Mouse (Mus musculus): ENCODE data around the gene Pan2.
"Not testable (repeated sequence)": the region's sequence is repeated elsewhere in the genome, so short reads cannot be mapped to it uniquely, and the experiment has no call there.

Pan2 gene

DNA sequence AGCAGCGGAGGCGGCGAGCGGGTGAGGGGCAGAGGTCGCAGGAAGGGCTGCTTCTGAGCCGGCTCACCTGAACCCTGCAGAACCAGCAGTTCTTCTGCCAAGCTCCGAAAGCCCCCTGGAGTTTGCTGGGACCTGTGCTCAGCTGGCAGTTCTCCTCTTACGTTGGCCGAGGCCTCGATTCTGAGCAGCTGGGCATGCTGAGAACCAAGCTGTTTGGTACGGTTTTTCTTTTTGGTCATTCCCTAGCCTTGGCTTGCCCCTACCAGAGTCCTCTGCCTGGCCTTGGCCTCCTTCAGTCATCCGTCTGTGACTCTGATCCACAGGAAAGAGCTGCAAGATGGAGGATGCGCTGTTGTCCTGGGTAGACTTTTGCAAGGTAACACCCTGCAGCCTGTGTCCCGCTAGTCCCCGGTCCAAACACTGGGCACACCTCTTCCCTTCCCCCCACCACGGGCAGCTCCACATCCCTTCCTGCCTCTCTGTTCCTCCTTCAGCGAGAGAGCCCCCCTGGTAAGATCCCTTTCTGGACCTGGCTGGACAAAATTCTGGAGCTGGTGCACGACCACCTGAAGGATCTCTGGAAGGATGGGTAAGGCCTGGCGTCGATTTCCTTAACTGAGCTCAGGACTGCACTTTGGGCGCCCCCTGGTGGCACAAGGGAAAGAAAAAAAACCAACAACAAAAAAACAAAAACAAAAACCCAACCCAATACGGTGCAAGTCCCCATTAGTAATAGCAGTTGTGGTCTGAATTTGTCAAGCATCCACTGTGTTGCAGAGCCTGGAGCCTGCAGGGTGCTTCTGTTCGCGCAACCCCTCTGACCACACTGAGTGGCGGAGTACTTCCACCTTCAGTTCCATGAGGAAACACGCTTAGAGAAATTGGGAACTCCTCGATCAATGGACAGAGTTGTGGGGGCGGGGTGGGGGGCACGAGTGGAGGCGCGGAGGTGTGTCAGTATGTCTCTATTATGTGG lies 19.2 kb upstream of the Pan2 start:
- DNase-seq (ENCODE audit: low spot score): peak; percentile 90

- DNase-seq (ENCODE audit: low spot score): not testable (repeated sequence)
Measured at GRCm38 (mm10) chr10:128290594-128290993, 12.5 kb upstream of the Pan2 start.

GRCm38 (mm10) chr10:128296370-128297090 lies 6.6 kb upstream of the Pan2 start:
- DNase-seq (ENCODE audit: low spot score): peak; percentile 77

DNA sequence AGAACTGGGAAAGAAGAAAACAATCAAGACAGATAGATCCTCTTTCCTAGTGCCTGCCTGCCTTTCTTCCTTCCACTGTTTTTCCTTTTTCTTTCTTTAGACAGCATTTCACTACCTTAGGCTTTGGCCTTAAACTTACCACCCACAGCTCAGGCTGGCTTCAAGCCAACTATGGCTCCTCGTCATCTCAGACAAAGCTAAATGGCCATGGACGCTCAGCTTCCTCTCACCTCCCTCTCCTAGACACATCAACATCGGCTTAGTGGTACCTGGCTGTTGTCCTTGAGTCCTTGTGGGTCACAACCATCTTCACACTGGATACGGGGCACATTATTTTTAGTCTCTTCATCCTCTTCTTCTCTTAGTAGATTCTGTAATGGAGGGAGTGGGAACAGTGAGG lies 5.9 kb upstream of the Pan2 start:
- DNase-seq (ENCODE audit: low spot score): peak; percentile 85

DNA sequence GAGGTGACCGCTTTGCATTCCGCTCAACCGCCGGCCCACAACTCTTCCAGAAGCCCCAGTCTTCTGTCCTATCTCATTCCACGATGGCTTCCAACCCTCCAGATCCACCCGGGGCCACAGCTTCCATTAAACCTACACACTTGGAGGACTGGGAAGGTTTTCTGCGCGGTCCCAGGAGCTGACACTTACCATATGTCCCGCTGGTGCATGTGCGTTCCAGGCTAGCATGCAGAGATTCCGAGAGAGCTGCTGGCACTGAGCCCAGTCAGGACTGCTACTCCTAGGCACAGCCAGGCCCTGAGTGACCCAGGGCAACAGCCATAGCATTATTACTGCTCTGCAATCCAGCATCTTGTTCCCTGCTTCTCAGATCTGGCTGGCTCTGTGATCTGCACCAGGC lies 5.5 kb upstream of the Pan2 start:
- peak; percentile 98 for DNase-seq (ENCODE audit: low spot score)

DNA sequence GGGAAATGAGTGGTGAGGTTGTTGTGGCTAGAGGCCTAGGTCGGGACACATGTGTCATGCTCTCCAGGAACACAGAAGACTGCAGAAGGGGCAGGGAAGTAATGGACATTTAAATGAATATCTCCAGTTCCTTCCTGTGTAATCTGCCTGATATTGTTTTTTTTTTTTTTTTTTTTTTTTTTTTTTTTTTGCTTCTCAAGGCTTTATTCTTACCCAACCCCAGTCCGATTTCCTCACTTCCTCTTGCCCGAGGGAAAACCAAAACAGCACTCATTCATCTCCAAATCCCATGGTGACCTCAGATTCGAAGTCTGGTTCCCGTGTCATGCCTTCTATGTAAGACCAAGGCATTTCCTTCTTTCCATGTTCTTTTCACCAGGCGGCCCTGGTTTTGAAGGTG lies 4.9 kb upstream of the Pan2 start:
- DNase-seq (ENCODE audit: low spot score): peak; percentile 59

- peak; percentile 65 for DNase-seq (ENCODE audit: low spot score)
Measured at GRCm38 (mm10) chr10:128298702-128299171, 4.4 kb upstream of the Pan2 start, which contains the start of gene Il23a. Gene Il23a (minus strand): TSS chr10:128298752.

GRCm38 (mm10) chr10:128302357-128302756 lies 778 bp upstream of the Pan2 start:
- DNase-seq (ENCODE audit: low spot score): peak; percentile 41

DNA sequence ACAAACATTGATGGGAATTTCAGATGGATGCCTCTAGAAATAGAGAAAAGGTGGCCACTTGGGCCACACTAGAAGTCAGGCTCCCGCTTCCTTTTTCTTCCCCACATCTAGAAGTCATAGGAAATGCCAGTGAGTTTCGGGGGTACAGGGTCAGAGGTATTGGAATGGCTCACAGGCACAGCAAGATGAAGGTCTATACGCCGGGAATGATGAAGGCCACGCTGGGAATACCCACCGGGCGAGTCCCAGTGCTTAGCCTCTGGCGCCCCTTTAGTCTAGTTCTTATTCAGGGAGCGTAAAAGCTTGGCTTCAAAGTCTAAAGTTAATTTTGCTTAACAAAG lies 380 bp upstream of the Pan2 start:
- no peak for DNase-seq (ENCODE audit: low spot score)

DNA sequence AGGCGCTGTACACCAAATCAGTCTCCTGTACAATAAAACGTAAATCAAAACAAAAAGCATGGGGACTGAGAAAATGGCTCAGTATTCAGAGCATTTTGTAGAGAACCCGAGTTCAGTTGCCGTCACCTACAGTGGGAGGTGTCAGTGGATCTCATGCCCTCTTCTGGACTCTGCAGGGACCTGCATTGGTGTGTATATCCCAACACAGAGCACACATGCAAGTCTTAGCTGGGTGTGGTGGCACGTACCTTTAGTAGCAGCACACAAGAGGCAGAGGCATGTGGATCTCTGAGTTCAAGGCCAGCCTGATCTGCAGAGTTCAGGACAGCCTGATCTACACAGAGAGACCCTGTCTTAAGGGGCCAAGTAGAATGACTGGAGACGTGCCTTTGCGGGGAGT lies 6.5 kb downstream of the Pan2 start:
- DNase-seq (ENCODE audit: low spot score): no peak

DNA sequence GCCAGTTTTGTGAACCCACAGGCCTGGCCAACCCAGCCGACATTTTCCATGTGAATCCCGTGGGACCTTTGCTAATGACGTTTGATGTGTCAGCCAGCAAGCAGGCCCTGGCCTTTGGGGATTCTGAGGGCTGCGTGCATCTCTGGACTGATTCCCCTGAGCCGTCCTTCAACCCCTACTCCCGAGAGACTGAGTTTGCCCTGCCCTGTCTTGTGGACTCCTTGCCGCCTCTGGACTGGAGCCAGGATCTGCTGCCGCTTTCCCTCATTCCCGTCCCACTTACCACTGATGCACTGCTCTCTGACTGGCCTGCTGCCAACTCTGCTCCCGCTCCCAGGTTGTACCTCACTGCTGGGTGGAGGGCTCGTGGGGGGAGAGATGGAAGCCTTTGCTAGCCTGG lies 7.0 kb downstream of the Pan2 start:
- peak; percentile 99 for DNase-seq (ENCODE audit: low spot score)

DNA sequence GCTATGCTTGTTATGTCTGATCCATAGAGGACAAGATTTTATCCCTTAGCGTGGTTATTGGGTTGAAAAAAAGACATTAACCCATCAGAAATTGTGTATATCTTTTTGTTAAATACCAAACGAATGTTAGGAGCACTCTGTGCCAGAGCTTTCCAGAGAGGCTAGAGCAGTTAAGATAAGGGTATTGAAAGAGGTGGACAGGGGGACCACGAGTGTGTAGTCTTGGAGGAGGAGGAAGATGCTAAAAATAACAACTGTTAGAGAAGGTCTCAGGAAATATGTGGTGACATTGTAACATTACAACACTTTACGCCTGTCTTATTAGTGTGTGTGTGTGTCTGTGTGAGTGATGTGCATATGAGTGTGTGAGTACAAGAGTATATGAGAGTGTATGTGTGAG lies 7.8 kb downstream of the Pan2 start:
- DNase-seq (ENCODE audit: low spot score): no peak

DNA sequence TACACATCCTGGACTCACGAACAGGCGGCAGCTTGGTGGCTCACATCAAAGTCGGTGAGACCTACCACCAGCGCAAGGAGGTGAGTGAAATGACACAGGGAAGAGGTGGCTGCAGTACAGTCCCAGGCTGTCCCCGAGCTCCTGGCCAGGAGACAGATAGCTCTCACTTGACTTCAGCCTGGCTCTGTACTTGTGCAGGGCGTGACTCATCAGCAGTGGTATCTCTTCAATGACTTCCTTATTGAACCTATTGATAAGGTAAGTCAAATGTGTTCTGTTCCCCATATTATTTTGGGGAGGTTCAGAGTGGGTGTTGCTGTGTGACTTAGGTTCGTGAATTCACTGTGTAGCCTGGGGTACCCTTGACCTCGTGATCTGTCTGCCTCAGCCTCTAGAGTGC lies 12.4 kb downstream of the Pan2 start:
- DNase-seq (ENCODE audit: low spot score): no peak

GRCm38 (mm10) chr10:128321641-128322040 lies 18.5 kb downstream of the Pan2 start:
- DNase-seq (ENCODE audit: low spot score): no peak

GRCm38 (mm10) chr10:128322141-128323108 lies 19.3 kb downstream of the Pan2 start, which contains the start of gene Cnpy2:
Gene Cnpy2 (plus strand): TSS chr10:128322459.
- peak; percentile 95 for DNase-seq (ENCODE audit: low spot score)

DNA sequence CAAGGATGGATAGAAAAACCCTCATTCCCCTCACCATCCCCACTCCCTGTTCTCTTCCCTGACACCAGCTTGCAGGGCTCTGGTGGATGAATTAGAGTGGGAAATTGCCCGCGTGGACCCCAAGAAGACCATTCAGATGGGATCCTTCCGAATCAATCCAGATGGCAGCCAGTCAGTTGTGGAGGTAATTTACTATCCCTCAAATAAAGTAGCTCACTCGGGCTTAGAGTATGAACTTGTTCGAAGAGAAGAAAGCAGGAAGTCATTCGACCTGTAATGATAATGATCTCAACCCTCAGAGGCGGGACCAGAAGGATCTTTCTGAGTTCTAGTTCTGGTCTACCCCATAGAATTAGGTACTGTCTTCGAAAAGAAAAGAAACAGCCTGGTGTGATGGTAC lies 20.4 kb downstream of the Pan2 start:
- no peak for DNase-seq (ENCODE audit: low spot score)

DNA sequence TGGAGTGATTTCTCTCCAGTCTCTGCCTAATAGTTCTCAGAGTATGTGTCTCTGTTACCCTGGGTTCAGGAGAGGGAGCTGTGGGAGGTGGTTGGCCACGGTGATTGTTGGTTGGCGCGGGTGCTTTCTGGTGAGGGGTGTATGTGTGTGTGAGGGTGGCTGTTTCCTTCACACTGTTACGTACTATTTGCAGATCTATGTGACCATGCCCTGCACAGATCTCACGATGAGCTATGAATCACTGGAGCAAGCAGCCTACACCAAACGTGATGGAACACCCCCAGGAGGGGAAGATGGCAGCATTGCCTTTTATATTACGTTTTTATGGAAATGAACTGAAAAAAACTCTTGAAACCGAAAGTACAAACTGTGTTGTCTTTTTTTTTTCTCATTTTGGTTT lies 23.7 kb downstream of the Pan2 start:
- no peak for DNase-seq (ENCODE audit: low spot score)

GRCm38 (mm10) chr10:128327610-128328009 lies 24.5 kb downstream of the Pan2 start:
- DNase-seq (ENCODE audit: low spot score): no peak

- not testable (repeated sequence) for DNase-seq (ENCODE audit: low spot score)
Measured at GRCm38 (mm10) chr10:128332358-128333249, 29.5 kb downstream of the Pan2 start.

DNA sequence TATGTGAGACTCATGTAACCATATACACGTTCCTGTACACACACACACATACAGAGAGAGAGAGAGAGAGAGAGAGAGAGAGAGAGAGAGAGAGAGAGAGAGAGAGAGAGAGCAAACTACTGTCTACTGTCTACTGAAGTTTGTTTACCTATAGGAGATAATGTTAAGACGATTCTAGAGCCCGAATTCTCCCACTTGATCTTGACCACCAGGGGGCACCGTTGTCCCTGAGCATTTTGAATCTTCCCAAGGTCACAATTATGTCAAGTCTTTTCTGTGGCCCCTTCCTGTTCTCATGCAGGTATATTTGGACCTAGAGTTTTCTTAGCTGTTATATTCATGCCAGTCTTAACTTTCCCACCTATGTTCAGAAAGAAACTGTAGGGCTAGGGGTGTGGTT lies 32.4 kb downstream of the Pan2 start:
- peak; percentile 92 for DNase-seq (ENCODE audit: low spot score)

DNA sequence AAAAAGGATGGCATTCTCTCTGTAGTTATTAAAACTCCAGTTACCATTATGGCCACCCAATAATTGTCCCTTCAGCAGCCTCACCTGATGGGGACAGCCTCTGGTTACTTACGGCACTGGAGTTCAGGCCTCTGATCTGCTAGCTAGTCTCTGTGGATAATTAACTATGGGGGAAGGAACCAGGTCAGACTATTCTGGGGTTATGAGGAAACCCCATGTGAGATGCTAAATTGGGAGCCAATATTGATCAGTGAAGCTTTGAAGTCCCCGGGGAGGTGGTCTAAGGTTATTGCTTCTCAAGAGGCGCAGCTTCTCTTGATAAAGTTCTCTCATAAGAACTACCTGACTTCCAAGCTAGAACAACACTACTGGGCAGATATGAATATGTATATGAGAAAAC lies 33.1 kb downstream of the Pan2 start:
- no peak for DNase-seq (ENCODE audit: low spot score)
